Mouse (Mus musculus): ENCODE data around the gene Prpf8.

DNA sequence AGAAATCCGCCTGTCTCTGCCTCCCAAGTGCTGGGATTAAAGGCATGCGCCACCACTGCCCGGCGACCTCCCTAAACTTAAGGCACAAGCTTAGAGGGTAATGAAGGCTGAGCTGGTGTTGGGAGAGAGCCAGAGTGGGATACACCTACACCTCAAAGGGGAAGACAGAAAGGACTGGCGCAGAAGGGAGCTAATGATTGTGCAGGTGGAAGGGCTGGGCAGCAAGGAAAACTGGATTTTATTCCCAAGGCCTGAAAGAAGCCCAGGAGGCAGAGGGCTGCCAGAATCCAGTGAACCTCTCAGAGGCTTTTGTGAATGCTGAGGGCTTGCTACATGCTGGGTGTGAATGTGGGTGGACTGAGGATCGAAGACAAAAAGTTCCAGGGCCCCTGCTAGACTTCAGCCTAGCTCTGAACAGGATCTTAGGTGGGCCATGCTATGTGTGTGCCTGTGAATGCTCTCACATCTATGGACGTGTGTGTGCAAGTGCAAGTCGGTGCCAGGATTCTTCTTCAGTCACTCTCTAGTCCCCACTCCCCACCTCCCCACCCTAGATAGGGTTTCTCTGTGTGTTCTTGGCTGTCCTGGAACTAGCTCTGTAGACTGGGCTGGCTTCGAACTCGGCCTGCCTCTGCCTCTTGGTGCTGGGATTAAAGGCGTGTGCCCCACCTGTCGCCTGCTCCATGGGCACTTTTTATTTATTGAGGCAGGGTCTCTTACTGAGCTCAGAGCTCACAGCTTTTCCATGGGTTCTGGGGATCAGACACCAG, 49.8 kb downstream of the Prpf8 start:
- TF ChIP-seq GATA1 (IDR thresholded peaks at IDR 0.05; ENCODE audit: low read length) (no peak), TAL1 (IDR thresholded peaks at IDR 0.05; ENCODE audit: low read length) (no peak)
